Mouse (Mus musculus) limb, embryonic 11.5 days (tissue): Measurements from ENCODE around the gene Dll4. TPM values are rescaled to one million over a fixed set of nuclear protein-coding genes. Genes with fewer than 3 reads are reported as not detected.

Experiments
- ATAC-seq: fragments of 200-750 bp; cut with Nextera tagmentation; 2 replicates; pipeline ENCODE4 v1.8.0; 2017; ENCODE audit warnings: low read depth; ENCODE audit not compliant: insufficient number of reproducible peaks, low FRiP score, low TSS enrichment
- DNase-seq: peaks from one replicate; pipeline ENCODE4 v3.0.0-alpha.2; 2015; ENCODE audit warnings: low spot score
- H3K27ac ChIP-seq: fragments of 300-500 bp; sonication (generic); replicated peaks from 2 replicates; pipeline ENCODE4 v1.5.1; 2014; ENCODE audit warnings: low read depth, mild to moderate bottlenecking, low read length
- H3K27me3 ChIP-seq: fragments of 300-500 bp; sonication (generic); 2 replicates; pipeline ENCODE4 v1.6.1; 2014; ENCODE audit warnings: mild to moderate bottlenecking, low read length, mixed read lengths; ENCODE audit not compliant: control insufficient read depth, insufficient read depth
- H3K36me3 ChIP-seq: fragments of 300-500 bp; sonication (generic); 2 replicates; pipeline ENCODE4 v1.6.1; 2014; ENCODE audit warnings: mild to moderate bottlenecking, low read length, moderate library complexity, mixed read lengths; ENCODE audit not compliant: control insufficient read depth, insufficient read depth
- H3K4me1 ChIP-seq: fragments of 300-500 bp; sonication (generic); 2 replicates; pipeline ENCODE4 v1.6.1; 2014; ENCODE audit warnings: low read length, mixed read lengths; ENCODE audit not compliant: control insufficient read depth, insufficient read depth
- H3K4me2 ChIP-seq: fragments of 300-500 bp; sonication (generic); 2 replicates; pipeline ENCODE4 v1.6.1; 2014; ENCODE audit warnings: low read depth, mild to moderate bottlenecking, moderate library complexity; ENCODE audit not compliant: severe bottlenecking
- H3K4me3 ChIP-seq: fragments of 300-500 bp; sonication (generic); 2 replicates; pipeline ENCODE4 v1.5.1; 2014; ENCODE audit warnings: low read depth, low read length
- H3K9ac ChIP-seq: fragments of 300-500 bp; sonication (generic); 2 replicates; pipeline ENCODE4 v1.6.1; 2014; ENCODE audit warnings: mild to moderate bottlenecking, low read length
- H3K9me3 ChIP-seq: fragments of 300-500 bp; sonication (generic); 2 replicates; pipeline ENCODE4 v1.6.1; 2016; ENCODE audit warnings: low read length; ENCODE audit not compliant: control insufficient read depth
- WGBS: fragments of 180-500 bp; shearing (Covaris S2); extraction: QIAGEN DNeasy Blood & Tissue Kit; methylation state at CpG from one replicate; pipeline ENCODE4 v1.1.7; 2014; 5-methylcytosine and 5-hydroxymethylcytosine counted together
- polyA plus RNA-seq: library from polyadenylated mRNA; unstranded; fragments of >200 nt; fragmentation: Nextera tagmentation; extraction: Ambion mirVana; gene quantifications from 2 replicates; pipeline ENCODE4 v1.2.1, GENCODE M21; 2014

The Dll4 gene
- polyA plus RNA-seq, 1 experiment from 2014 or later, result 3.4 TPM

- Histone ChIP-seq H3K4me2 (no peak overlapping the region), H3K36me3 (peaks cover 10% of the 10 kb centered on the region; the same call in 1 of the 2 replicates), H3K4me3 (no peak overlapping the region), H3K4me1 (no peaks in the 10 kb centered on the region), H3K27ac (no peak overlapping the region), H3K9ac (no peak overlapping the region), H3K27me3 (no peaks in the 10 kb centered on the region), H3K9me3 (no peaks in the 10 kb centered on the region)
- ATAC-seq (no peak), DNase-seq (no peak)
- WGBS, result 96% methylated on average over 10 of the region's 10 CpGs
Measured at GRCm38 (mm10) chr2:119370116-119370515, 44.5 kb downstream of the Dll4 start.

- DNase-seq, result no peak
- Histone ChIP-seq H3K4me1 (no peaks in the 10 kb centered on the region), H3K27me3 (no peaks in the 10 kb centered on the region), H3K36me3 (peaks cover 33% of the 10 kb centered on the region), H3K4me2 (no peak overlapping the region), H3K4me3 (no peak overlapping the region), H3K27ac (no peak overlapping the region), H3K9ac (no peak overlapping the region), H3K9me3 (no peaks in the 10 kb centered on the region)
- ATAC-seq, result no peak
- WGBS, result 86% methylated on average over 9 of the region's 9 CpGs
Measured at GRCm38 (mm10) chr2:119377286-119377685, 51.7 kb downstream of the Dll4 start.

GRCm38 (mm10) chr2:119377826-119378225, 52.2 kb downstream of the Dll4 start:
- DNase-seq (no peak), ATAC-seq (no peak)
- peaks cover 32% of the 10 kb centered on the region for H3K36me3 ChIP-seq
- no peaks in the 10 kb centered on the region for H3K4me1 ChIP-seq
- H3K9me3 ChIP-seq, result no peaks in the 10 kb centered on the region
- no peaks in the 10 kb centered on the region for H3K27me3 ChIP-seq
- H3K4me3 ChIP-seq, result no peak overlapping the region
- H3K9ac ChIP-seq, result no peak overlapping the region
- 96% methylated on average over 3 of the region's 3 CpGs for WGBS
- no peak overlapping the region for H3K4me2 ChIP-seq
- H3K27ac ChIP-seq, result no peak overlapping the region

- H3K9ac ChIP-seq, result no peak overlapping the region
- H3K4me1 ChIP-seq, result no peaks in the 10 kb centered on the region
- no peak for DNase-seq
- no peak for ATAC-seq
- H3K4me2 ChIP-seq, result no peak overlapping the region
- H3K9me3 ChIP-seq, result no peaks in the 10 kb centered on the region
- H3K27ac ChIP-seq, result no peak overlapping the region
- 89% methylated on average over 3 of the region's 3 CpGs for WGBS
- no peak overlapping the region for H3K4me3 ChIP-seq
- no peaks in the 10 kb centered on the region for H3K27me3 ChIP-seq
- H3K36me3 ChIP-seq, result peaks cover 26% of the 10 kb centered on the region
Measured at GRCm38 (mm10) chr2:119379455-119379854, 53.9 kb downstream of the Dll4 start.

Other genes starting within 250 kb of the Dll4 start
- 80.3 and 81.0 TPM in 2 replicates for gene Rad51, start 213.0 kb upstream of the Dll4 start, polyA plus RNA-seq
- gene Rmdn3, start 168.8 kb upstream of the Dll4 start, polyA plus RNA-seq, result 45.9 and 49.5 TPM in 2 replicates
- gene Gchfr, start 158.0 kb upstream of the Dll4 start, polyA plus RNA-seq, result 6.7 and 7.3 TPM in 2 replicates
- 0.35 and 0.44 TPM in 2 replicates for gene Gm14137, start 151.3 kb upstream of the Dll4 start, polyA plus RNA-seq
- gene Zfyve19, start 117.2 kb upstream of the Dll4 start, polyA plus RNA-seq, result 52.6 and 55.0 TPM in 2 replicates
- 28.7 and 29.0 TPM in 2 replicates for gene Dnajc17, start 117.0 kb upstream of the Dll4 start, polyA plus RNA-seq
- gene Ppp1r14d, start 95.9 kb upstream of the Dll4 start, polyA plus RNA-seq, result 0.20 TPM in 1 of 2 replicates, not detected in the other
- gene Spint1, start 88.4 kb upstream of the Dll4 start, polyA plus RNA-seq, result 6.1 and 8.0 TPM in 2 replicates
- 2.7 and 4.3 TPM in 2 replicates for gene Rhov, start 54.5 kb upstream of the Dll4 start, polyA plus RNA-seq
- 12.1 and 14.6 TPM in 2 replicates for gene Vps18, start 37.0 kb upstream of the Dll4 start, polyA plus RNA-seq
- gene Chac1, start 25.4 kb downstream of the Dll4 start, polyA plus RNA-seq, result 0.57 and 0.69 TPM in 2 replicates
- 5.2 TPM in 2 replicates for gene Ino80, start 151.9 kb downstream of the Dll4 start, polyA plus RNA-seq
- 0.29 and 0.43 TPM in 2 replicates for gene Exd1, start 221.8 kb downstream of the Dll4 start, polyA plus RNA-seq
- 60.7 and 65.5 TPM in 2 replicates for gene Chp1, start 221.9 kb downstream of the Dll4 start, polyA plus RNA-seq